Mouse (Mus musculus): ENCODE measurements at regions not wholly inside any gene's neighbourhood (a gene's known extent, or its start where the extent isn't known, plus 50 kb on each side); places are given as distances from the start of the nearest gene placed in this dataset.
"Not testable (repeated sequence)": the region's sequence is repeated elsewhere in the genome, so short reads cannot be mapped to it uniquely, and the experiment has no call there.

GRCm38 (mm10) chr17:69848306-69848705 is 120.6 kb upstream of the Dlgap1 start:
- 38% methylated on average over 1 of the region's 1 CpGs for WGBS
- Histone ChIP-seq H3K4me2 (replicated peaks; ENCODE audit: low read depth) (no peak overlapping the region), H3K27ac (ENCODE audit: low read depth, low read length) (no peak overlapping the region), H3K9me3 (ENCODE audit: control insufficient read depth) (no peaks in the 10 kb centered on the region), H3K9ac (ENCODE audit: low read depth, low read length) (no peak overlapping the region), H3K4me1 (replicated peaks; ENCODE audit: control insufficient read depth, insufficient read depth, low read length) (no peaks in the 10 kb centered on the region), H3K4me3 (ENCODE audit: low read depth, low read length) (no peak overlapping the region), H3K27me3 (replicated peaks; ENCODE audit: control insufficient read depth, insufficient read depth, low read length) (no peaks in the 10 kb centered on the region), H3K36me3 (ENCODE audit: control insufficient read depth, insufficient read depth) (no peaks in the 10 kb centered on the region)
- no peak for TF ChIP-seq CTCF (IDR thresholded peaks at IDR 0.05; ENCODE audit: low read depth)
- ATAC-seq, result no peak

- H3K4me3 ChIP-seq (ENCODE audit: low read depth, low read length), result no peak overlapping the region
Measured at GRCm38 (mm10) chr17:69850075-69850474, 118.8 kb upstream of the Dlgap1 start.

GRCm38 (mm10) chr17:69879958-69880357 is 88.9 kb upstream of the Dlgap1 start:
- H3K27ac ChIP-seq (ENCODE audit: low read depth, low read length); H3K4me3 ChIP-seq (ENCODE audit: low read depth, low read length); H3K4me2 ChIP-seq (replicated peaks; ENCODE audit: low read depth); H3K27me3 ChIP-seq (replicated peaks; ENCODE audit: control insufficient read depth, insufficient read depth, low read length); H3K9ac ChIP-seq (ENCODE audit: low read depth, low read length); H3K36me3 ChIP-seq (ENCODE audit: control insufficient read depth, insufficient read depth); H3K9me3 ChIP-seq (ENCODE audit: control insufficient read depth); H3K4me1 ChIP-seq (replicated peaks; ENCODE audit: control insufficient read depth, insufficient read depth, low read length); ATAC-seq: not testable (repeated sequence)
- WGBS, result 92% methylated on average over 8 of the region's 8 CpGs

More at GRCm38 (mm10) chr17:69850075-69850474, 118.8 kb upstream of the Dlgap1 start:
- Histone ChIP-seq H3K9me3 (ENCODE audit: control insufficient read depth) (no peaks in the 10 kb centered on the region), H3K4me1 (replicated peaks; ENCODE audit: control insufficient read depth, insufficient read depth, low read length) (no peaks in the 10 kb centered on the region), H3K4me2 (replicated peaks; ENCODE audit: low read depth) (no peak overlapping the region), H3K9ac (ENCODE audit: low read depth, low read length) (no peak overlapping the region), H3K27me3 (replicated peaks; ENCODE audit: control insufficient read depth, insufficient read depth, low read length) (no peaks in the 10 kb centered on the region), H3K36me3 (ENCODE audit: control insufficient read depth, insufficient read depth) (no peaks in the 10 kb centered on the region), H3K27ac (ENCODE audit: low read depth, low read length) (no peak overlapping the region)
- 0 out of 2 replicates have a peak, but pooled peaks have one; percentile 17 for TF ChIP-seq CTCF (IDR thresholded peaks at IDR 0.05; ENCODE audit: low read depth)
- 27% methylated on average over 1 of the region's 1 CpGs for whole genome bisulfite sequencing
- no peak for ATAC-seq

- no peaks in the 10 kb centered on the region for H3K4me1 ChIP-seq (replicated peaks; ENCODE audit: control insufficient read depth, insufficient read depth, low read length)
- H3K36me3 ChIP-seq (ENCODE audit: control insufficient read depth, insufficient read depth), result no peaks in the 10 kb centered on the region
- ATAC-seq, result no peak
- no peaks in the 10 kb centered on the region for H3K27me3 ChIP-seq (replicated peaks; ENCODE audit: control insufficient read depth, insufficient read depth, low read length)
- H3K9me3 ChIP-seq (ENCODE audit: control insufficient read depth), result no peaks in the 10 kb centered on the region
- H3K9ac ChIP-seq (ENCODE audit: low read depth, low read length), result no peak overlapping the region
- WGBS, result 69% methylated on average over 4 of the region's 4 CpGs
- H3K4me2 ChIP-seq (replicated peaks; ENCODE audit: low read depth), result no peak overlapping the region
- no peak for TF ChIP-seq CTCF (IDR thresholded peaks at IDR 0.05; ENCODE audit: low read depth)
- no peak overlapping the region for H3K27ac ChIP-seq (ENCODE audit: low read depth, low read length)
- H3K4me3 ChIP-seq (ENCODE audit: low read depth, low read length), result no peak overlapping the region
Measured at GRCm38 (mm10) chr17:69893980-69894379, 74.9 kb upstream of the Dlgap1 start.

All from intestine, postnatal 0 days (tissue).